Mouse (Mus musculus) liver, adult (tissue): ENCODE measurements around the gene Mettl26.

Experiments
- GATA4 ChIP-seq: IDR thresholded peaks from 2 replicates; pipeline ENCODE4 v1.6.1; 2014; ENCODE audit warnings: mild to moderate bottlenecking, low read length; ENCODE audit not compliant: insufficient replicate concordance

Mettl26 gene

GRCm38 (mm10) chr17:25844396-25844901, 30.4 kb upstream of the Mettl26 start, which contains the start of gene Rhot2:
Gene Rhot2 (minus strand): TSS chr17:25844851.
- no peak for TF ChIP-seq GATA4

DNA sequence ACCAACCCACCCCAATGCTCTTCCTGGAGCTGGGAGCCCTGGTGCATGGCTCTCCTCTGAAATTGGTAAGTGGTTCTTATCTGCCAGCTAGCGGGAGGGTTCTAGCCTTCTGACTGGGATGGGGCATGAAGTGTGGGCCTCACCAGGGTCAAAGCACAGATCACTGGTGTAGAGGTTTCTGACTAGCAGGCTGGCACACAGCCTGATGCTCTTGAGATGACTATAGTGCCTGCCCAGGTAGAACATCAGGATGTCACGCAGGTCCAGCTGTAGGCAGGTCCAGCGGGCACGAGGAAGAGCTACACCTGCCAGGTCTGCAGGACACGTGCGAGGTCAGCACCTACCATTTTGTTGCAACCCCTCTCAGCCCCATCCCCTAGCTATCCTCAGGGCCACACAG, 14.6 kb upstream of the Mettl26 start:
- TF ChIP-seq GATA4: no peak

DNA sequence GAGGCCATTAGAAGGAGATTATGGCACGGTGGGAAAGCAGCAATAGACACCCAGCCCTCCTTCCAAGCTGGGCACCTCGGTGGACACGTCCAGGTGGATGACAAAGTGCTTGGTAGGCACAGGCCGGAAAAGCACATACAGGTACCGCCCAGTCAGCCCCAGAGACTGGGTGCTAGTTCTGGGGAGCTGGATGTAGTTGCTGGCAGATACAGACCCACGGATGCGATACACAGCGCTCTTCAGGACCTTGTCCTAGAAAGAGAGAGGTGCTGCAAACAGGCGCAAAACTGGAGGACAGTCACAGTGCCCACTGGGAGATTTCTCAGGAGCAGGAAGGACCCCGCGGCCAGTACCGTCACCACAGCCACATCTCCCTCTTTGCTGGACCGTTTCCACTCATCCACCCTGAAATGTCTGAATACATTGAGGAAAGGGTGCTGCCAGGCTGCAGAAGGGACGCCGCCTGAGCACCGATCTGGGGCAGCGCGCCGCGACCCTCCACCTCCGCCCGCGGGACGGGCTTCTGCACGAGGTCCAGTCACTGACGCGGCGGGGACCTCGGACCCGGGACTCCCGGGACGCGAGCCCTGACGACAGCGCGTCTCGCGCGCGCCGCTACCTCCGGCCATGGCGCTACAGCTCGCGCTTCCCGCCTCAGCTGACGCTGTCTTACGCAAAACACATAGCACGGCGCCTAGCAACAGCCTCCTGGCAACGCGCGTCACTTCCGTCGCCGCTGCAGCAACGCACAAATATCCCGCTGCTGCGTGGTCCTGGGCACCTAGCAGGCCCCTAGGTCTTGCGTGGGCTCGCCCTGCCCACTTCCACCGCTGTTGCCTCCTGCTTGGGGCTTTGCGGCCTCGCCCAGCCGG, 13.8 kb upstream of the Mettl26 start, which contains the start of gene Wdr90:
Gene Wdr90 (minus strand): TSS at position 670 of the 872 bp plus-strand sequence.
- no peak; the same call in 1 of the 2 replicates for TF ChIP-seq GATA4

GRCm38 (mm10) chr17:25861704-25862612, 12.9 kb upstream of the Mettl26 start:
- no peak for TF ChIP-seq GATA4

GRCm38 (mm10) chr17:25863681-25864080, 11.2 kb upstream of the Mettl26 start:
- no peak for TF ChIP-seq GATA4

GRCm38 (mm10) chr17:25864311-25864710, 10.6 kb upstream of the Mettl26 start:
- no peak for TF ChIP-seq GATA4

- no peak for TF ChIP-seq GATA4
Measured at GRCm38 (mm10) chr17:25865288-25865687, 9.6 kb upstream of the Mettl26 start.

DNA sequence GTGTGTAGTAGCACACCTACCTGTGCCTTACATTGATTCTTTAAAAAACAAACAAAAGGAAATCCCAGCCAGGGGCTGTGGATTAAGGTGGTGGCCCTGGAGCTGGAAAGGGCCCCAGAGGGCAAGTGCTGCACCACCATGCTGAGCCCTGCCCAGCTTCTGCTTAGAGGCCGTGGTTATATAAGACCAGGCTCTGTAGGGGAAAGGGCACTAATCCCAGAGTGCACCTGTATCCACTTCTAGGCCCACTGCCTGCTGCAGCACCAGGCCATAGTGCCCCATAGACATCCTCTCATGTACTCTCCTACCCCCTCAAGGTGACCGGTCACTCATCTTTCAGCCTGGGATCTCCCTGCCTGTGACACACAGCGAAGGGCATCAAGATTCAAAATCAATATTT, 8.7 kb upstream of the Mettl26 start:
- TF ChIP-seq GATA4: no peak

DNA sequence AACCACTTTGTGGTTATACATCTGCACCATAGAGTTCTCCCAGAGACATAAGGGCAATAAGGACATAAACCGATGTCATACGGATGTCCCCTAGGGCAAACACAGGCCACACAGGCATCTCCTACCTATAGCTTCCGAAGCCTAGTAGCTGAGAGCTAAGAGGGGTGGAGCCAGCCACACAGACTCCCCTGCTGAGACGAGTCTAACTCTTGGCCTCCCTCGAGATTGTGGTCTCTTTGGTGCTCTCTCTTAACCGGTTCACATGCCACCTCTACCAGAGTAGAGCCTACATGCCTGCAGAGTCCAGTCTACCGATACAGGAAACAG, 7.4 kb upstream of the Mettl26 start:
- no peak for TF ChIP-seq GATA4

DNA sequence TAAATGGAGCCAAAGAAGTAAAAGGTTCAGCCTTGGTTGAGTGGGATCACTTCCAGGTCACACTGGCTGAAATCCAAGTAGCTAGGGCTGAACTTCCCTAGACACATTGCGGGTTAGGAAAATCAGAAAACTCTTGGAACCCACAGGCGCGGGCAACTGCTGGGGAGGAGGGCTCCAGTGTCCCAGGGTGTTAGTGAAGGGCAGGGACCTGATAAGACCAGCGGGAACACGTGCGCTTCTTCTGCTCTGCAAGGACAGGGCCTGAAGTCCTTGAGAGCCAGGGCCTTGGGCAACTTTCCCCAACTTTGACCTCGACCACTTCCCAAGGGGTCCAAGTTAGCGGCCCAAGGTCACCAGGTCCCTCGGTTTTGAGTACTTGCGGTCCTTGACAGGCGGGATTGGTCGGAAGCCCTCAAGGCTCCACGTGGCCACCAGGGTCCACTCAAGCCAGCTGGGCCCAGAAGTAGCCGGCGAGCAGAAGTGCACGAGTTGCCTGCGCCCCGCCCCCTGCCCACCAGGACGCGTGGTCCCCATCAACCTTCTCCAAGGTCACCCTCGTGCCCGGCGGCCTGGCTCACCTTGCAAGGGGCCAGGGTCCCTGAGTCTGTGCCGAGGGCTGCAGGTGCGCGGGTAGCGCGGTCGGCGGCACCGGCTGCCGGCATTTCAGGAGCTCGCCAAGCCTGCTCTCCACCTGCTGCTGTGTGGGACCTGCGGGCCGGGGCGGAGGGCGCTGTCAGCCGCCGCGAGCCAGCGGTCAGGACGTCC, 6.9 kb upstream of the Mettl26 start:
- peak; percentile 35; the same call in 1 of the 2 replicates for TF ChIP-seq GATA4

DNA sequence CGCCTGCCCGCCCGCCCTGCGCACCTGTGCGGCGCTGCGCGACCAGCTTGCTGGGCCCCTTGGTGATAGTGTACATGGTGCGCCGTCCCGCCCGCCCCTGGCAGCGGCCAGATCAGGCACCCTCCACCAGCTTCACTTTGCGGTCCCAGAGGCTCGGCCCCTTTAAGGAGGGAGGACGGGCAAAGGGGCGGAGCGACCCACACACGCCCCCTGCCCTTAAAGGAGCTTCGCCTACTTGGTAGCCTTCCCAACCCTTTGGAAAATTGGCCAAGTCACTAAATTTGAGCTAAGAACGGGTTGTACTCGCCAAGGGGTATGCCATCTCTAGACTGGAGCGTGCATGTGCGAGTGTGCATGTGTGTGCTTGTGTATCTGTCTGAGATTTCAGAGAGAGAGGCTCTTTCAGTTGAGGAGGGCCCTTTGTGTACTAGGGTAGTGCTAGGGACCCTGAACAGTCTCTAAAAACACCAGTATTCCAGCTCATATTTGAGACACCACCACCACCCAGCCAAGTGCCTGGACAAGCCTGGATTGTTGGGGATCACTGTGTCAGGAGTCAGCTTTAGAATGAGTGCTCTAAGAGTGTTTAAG, 6.2 kb upstream of the Mettl26 start, which contains the start of gene Mcrip2:
Gene Mcrip2 (minus strand): TSS at position 164 of the 591 bp plus-strand sequence.
- no peak; the same call in 1 of the 2 replicates for TF ChIP-seq GATA4

GRCm38 (mm10) chr17:25869498-25869897, 5.4 kb upstream of the Mettl26 start:
- TF ChIP-seq GATA4: no peak

- no peak for TF ChIP-seq GATA4
Measured at GRCm38 (mm10) chr17:25869954-25870353, 4.9 kb upstream of the Mettl26 start.

DNA sequence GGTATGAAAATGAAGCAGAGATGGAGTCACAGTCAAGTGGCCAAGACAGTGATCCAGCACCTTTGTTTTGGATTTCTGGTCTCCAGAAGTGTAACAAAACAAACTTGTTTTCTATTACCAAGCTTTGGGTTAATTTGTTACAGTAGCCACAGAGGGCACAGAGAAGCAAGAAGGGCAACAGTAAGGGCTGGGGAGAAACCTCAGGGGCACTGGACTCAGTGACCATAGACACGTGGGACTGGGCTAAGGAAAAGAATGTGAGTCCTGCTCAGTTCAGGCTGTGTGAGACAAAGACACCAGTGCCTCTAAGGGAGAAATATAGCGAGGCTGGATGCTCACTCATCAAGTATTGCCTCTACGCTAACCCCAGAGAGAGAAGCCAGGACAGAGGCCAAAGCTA, 2.2 kb upstream of the Mettl26 start:
- TF ChIP-seq GATA4: no peak
